Mouse (Mus musculus) gastrocnemius, postnatal 25 days (tissue): ENCODE measurements around the gene Rhbdd2. TPM values are rescaled to one million over a fixed set of nuclear protein-coding genes. Genes with fewer than 3 reads are reported as not detected.

Source experiments
- DNase-seq: peaks from one replicate; pipeline ENCODE4 v3.0.0; 2022
- total RNA-seq, 2 experiments: library from RNA; stranded (reverse); gene quantifications; 1 replicate in 1 of 2; 2 replicates in 1 of 2; pipeline ENCODE4 v1.2.3; 2021

Gene Rhbdd2
- total RNA-seq, 2 experiments from 2014 or later, result 9.9 to 11.8 TPM

DNA sequence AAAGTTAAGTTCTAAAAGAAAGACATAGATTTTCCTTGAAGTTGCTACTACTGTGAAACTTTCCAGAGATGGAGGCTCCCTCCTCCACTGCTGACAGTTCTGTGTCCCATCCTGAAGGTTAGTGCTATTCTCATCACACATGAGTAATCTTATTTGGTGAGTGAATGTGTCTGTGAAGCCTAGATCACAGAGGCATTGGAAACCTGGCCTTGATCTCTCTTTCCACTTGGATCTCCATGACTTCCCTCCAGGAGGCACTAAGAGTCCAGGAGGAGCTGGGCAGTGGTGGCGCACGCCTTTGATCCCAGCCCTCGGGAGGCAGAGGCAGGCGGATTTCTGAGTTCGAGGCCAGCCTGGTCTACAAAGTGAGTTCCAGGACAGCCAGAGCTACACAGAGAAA, 49.6 kb downstream of the Rhbdd2 start:
- no peak for DNase-seq

DNA sequence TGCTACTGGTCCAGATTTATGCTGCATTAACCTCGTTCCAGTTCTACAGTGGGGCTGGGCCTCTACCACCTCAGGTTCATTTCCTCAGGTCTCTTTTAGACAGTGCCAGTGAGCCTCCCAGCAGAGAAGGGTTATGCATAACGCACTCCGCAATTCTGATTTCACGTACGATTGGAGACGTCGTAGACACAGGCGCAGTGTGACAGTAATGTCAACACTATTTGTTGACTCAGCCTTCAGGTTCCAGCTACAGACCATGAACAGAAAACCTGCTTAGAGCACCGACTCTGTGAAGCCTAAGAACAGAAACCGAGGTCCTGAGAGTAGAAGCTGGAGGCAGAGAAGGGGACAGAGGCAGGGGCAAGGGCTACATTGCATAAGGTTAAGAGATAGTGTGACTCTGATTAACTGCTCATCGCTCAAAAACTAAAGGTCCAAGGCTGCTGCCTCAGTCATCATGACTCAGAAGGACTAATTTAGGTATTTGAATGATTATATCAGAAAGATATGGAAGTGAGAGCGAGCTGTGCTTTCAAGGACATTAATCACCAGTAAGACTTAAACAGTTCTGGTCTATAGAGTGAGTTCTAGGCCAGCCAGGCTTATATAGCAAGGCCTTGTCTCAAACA, 50.6 kb downstream of the Rhbdd2 start:
- DNase-seq, result no peak

DNA sequence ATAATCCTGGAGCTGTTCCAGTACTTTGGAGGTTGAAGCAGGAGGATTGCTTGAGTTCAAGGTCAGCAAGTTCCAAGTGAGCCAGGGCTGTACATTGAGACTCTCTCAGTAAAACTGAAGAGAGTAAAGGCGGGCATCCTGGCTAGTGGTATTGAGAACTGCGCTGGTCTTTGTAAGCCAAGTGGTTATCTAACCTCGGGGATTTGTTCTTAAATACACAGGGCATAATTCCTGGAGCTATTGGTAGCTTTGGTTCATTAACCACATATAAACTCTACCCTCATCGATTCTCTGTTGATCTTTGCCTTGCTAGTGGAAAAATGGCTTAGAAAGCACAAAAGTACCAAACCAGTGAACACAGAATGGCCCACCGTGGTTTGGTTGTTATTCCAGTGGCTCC, 58.0 kb downstream of the Rhbdd2 start:
- DNase-seq, result no peak

DNA sequence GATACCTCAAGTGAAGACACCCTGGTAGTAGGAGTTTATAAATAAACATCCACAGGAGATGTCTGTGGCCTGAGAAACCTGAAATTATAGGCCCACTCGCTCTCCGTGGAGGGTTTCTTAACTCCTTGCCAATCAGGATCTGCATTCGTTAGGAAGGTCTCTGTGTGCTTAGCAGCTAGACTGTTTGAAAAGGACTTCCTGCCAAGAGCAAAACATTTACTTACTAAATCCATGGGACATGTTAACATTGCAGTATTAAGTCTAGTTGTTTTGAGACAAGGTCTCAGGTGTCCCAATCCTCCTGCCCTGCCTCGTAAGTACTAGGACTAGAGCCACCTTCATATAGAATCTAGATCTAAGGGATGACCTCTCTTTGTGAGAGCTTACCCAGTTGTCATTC, 58.8 kb downstream of the Rhbdd2 start:
- DNase-seq, result no peak

DNA sequence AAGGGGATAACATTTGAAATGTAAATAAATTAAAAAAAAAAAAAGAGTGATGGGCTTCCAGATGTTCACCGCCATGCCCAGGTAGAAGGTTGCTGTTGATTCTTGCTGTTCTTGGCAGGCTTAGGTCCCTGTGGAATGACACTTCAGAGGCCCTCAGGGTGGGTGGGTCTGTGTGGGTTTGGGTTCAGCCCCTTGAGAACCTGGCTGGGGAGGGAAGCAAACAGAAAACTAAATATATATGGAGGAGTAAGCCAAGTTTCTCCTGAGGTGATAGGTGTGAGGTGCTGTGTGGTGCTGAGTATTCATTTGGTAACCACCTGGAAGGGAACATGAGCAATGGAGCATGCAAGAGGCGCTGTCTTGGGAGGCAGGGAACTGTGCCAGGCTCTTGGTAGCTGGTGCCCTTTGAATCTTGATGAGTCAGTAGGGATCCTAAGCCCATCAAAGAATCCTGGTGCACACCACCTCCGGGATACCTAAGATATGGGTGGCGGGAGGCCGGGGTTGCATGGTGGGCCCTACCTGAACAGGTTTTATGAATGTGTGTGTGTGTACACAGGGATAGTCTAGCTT, 60.9 kb downstream of the Rhbdd2 start:
- no peak for DNase-seq

DNA sequence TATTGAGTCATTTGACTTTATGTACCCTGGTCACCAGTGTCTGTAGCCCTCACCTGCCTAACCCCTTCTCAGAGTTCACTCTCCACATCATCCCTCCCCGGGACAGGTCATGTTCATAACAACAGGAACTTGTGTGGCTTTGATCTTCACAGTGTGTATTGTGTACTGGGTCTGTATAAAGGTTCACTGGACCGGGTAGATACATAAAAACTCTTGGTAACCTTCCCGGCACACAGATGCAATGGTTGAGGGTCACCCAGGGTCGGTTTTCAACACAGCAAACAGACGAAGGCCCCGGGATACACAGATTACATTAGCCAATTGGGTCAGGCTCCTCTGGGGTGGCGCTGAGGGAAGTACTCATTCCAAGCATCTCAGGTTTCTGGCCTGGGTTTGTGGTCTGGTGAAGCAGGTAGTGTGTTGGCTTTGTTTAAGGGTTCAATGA, 62.9 kb downstream of the Rhbdd2 start:
- DNase-seq, result no peak

Other genes starting within 250 kb of the Rhbdd2 start
- 1 to 10 TPM; 8.3 to 9.4 TPM for gene Pom121, start 238.1 kb upstream of the Rhbdd2 start, total RNA-seq
- gene Hip1, start 87.5 kb upstream of the Rhbdd2 start, total RNA-seq, result 10 to 100 TPM; 24.6 to 28.7 TPM
- not detected for gene Ccl26, start 69.0 kb upstream of the Rhbdd2 start, total RNA-seq
- 1 to 10 TPM in 1 of 2 experiments, under 1 TPM in 1; 0.61 to 1.1 TPM for gene Ccl24, start 59.6 kb upstream of the Rhbdd2 start, total RNA-seq
- 10 to 100 TPM; 23.5 to 39.7 TPM for gene Por, start 37.4 kb downstream of the Rhbdd2 start, total RNA-seq
- gene Tmem120a, start 111.8 kb downstream of the Rhbdd2 start, total RNA-seq, result 10 to 100 TPM in 1 of 2 experiments, 1 to 10 TPM in 1; 5.6 to 10.5 TPM
- not detected for gene Styxl1, start 145.8 kb downstream of the Rhbdd2 start, total RNA-seq
- 1,000 to 10,000 TPM; 1,176 to 1,179 TPM for gene Mdh2, start 145.9 kb downstream of the Rhbdd2 start, total RNA-seq
- under 1 TPM; 0.08 to 0.21 TPM for gene Srrm3, start 174.3 kb downstream of the Rhbdd2 start, total RNA-seq